Mouse (Mus musculus) gastrocnemius, adult 2 months (tissue): Measurements from ENCODE around the gene Dok5. TPM values are rescaled to one million over a fixed set of nuclear protein-coding genes. Genes with fewer than 3 reads are reported as not detected.

Source experiments
- DNase-seq: peaks from one replicate; pipeline ENCODE4 v3.0.0; 2022
- H3K27ac ChIP-seq: fragments of 200-600 bp; 2 replicates; pipeline ENCODE4 v1.8.1; 2022; ENCODE audit warnings: mild to moderate bottlenecking
- H3K4me3 ChIP-seq: fragments of 200-600 bp; 2 replicates; pipeline ENCODE4 v1.8.1; 2022; ENCODE audit warnings: mild to moderate bottlenecking, moderate library complexity
- CTCF ChIP-seq: fragments of 200-600 bp; IDR thresholded peaks from 2 replicates; pipeline ENCODE4 v1.8.1; 2022; ENCODE audit warnings: antibody characterized with exemption, mild to moderate bottlenecking, moderate library complexity
- intact Hi-C: fragments of 180-260 bp; cut with DNase I; formaldehyde crosslinking; loops from one replicate; pipeline ENCODE4 v1.15.1; 2025
- total RNA-seq, 2 experiments: library from RNA; stranded (reverse); gene quantifications; 2 replicates each; pipeline ENCODE4 v1.2.3; 2021

Gene Dok5
- total RNA-seq, 2 experiments from 2014 or later = 2.9 to 3.8 TPM

GRCm38 (mm10) chr2:170829191-170829611, 97.6 kb downstream of the Dok5 start:
- H3K4me3 ChIP-seq = no peak overlapping the region
- intact Hi-C loops = no loop called here
- TF ChIP-seq CTCF = no peak
- no peak overlapping the region for H3K27ac ChIP-seq
- no peak for DNase-seq

GRCm38 (mm10) chr2:170829988-170830387, 98.4 kb downstream of the Dok5 start:
- Histone ChIP-seq H3K27ac (no peak overlapping the region), H3K4me3 (no peak overlapping the region)
- TF ChIP-seq CTCF = no peak
- DNase-seq = no peak
- intact Hi-C loops = no loop called here

GRCm38 (mm10) chr2:170836862-170837261, 105.3 kb downstream of the Dok5 start:
- intact Hi-C loops = no loop called here
- Histone ChIP-seq H3K4me3 (no peak overlapping the region), H3K27ac (no peak overlapping the region)
- TF ChIP-seq CTCF = no peak
- DNase-seq = no peak

GRCm38 (mm10) chr2:170837363-170837762, 105.8 kb downstream of the Dok5 start:
- Histone ChIP-seq H3K4me3 (no peak overlapping the region), H3K27ac (no peak overlapping the region)
- intact Hi-C loops = no loop called here
- TF ChIP-seq CTCF = no peak
- DNase-seq = no peak

- H3K27ac ChIP-seq = no peak overlapping the region
- no peak for TF ChIP-seq CTCF
- H3K4me3 ChIP-seq = no peak overlapping the region
- no peak for DNase-seq
- intact Hi-C loops = no loop called here
These were observed 106.4 kb downstream of the Dok5 start for GRCm38 (mm10) chr2:170837824-170838557.

GRCm38 (mm10) chr2:170841441-170841965, 109.9 kb downstream of the Dok5 start:
- Histone ChIP-seq H3K27ac (no peak overlapping the region), H3K4me3 (no peak overlapping the region)
- DNase-seq = no peak
- no peak for TF ChIP-seq CTCF
- intact Hi-C loops = no loop called here

GRCm38 (mm10) chr2:170845511-170845910, 113.9 kb downstream of the Dok5 start:
- no peak for TF ChIP-seq CTCF
- intact Hi-C loops = no loop called here
- DNase-seq = no peak
- Histone ChIP-seq H3K27ac (no peak overlapping the region), H3K4me3 (no peak overlapping the region)

GRCm38 (mm10) chr2:170850058-170850457, 118.5 kb downstream of the Dok5 start:
- Histone ChIP-seq H3K27ac (no peak overlapping the region), H3K4me3 (no peak overlapping the region)
- intact Hi-C loops = loop anchor here (5.0 kb wide), 1 partner anchor 113 kb away; no protein-coding TSS in a partner anchor
- DNase-seq = no peak
- TF ChIP-seq CTCF = peak; percentile 19; the same call in 1 of the 2 replicates

- intact Hi-C loops = loop anchor here (5.0 kb wide), 1 partner anchor 115 kb away; no protein-coding TSS in a partner anchor
- DNase-seq = no peak
- Histone ChIP-seq H3K27ac (no peak overlapping the region), H3K4me3 (no peak overlapping the region)
- TF ChIP-seq CTCF = no peak
These were observed 120.7 kb downstream of the Dok5 start for GRCm38 (mm10) chr2:170852337-170852736.

GRCm38 (mm10) chr2:170855210-170855609, 123.6 kb downstream of the Dok5 start:
- H3K27ac ChIP-seq = no peak overlapping the region
- no peak overlapping the region for H3K4me3 ChIP-seq
- DNase-seq = no peak
- no peak for TF ChIP-seq CTCF
- intact Hi-C loops = no loop called here

GRCm38 (mm10) chr2:170856085-170856484, 124.5 kb downstream of the Dok5 start:
- no peak overlapping the region for H3K4me3 ChIP-seq
- TF ChIP-seq CTCF = no peak
- intact Hi-C loops = no loop called here
- no peak overlapping the region for H3K27ac ChIP-seq
- DNase-seq = peak; percentile 70

GRCm38 (mm10) chr2:170857507-170857906, 125.9 kb downstream of the Dok5 start:
- DNase-seq = no peak
- no peak for TF ChIP-seq CTCF
- H3K4me3 ChIP-seq = no peak overlapping the region
- intact Hi-C loops = no loop called here
- H3K27ac ChIP-seq = no peak overlapping the region

GRCm38 (mm10) chr2:170858640-170859039, 127.0 kb downstream of the Dok5 start:
- no peak for DNase-seq
- Histone ChIP-seq H3K27ac (no peak overlapping the region), H3K4me3 (no peak overlapping the region)
- intact Hi-C loops = no loop called here
- no peak for TF ChIP-seq CTCF

GRCm38 (mm10) chr2:170860576-170860975, 129.0 kb downstream of the Dok5 start:
- peak; percentile 45 for TF ChIP-seq CTCF
- Histone ChIP-seq H3K4me3 (no peak overlapping the region), H3K27ac (no peak overlapping the region)
- DNase-seq = no peak
- intact Hi-C loops = no loop called here
